Mouse (Mus musculus) intestine, embryonic 14.5 days (tissue): Measurements from ENCODE around the gene Krt73. TPM values are rescaled to one million over a fixed set of nuclear protein-coding genes. Genes with fewer than 3 reads are reported as not detected.

Experiments used
- polyA plus RNA-seq: library from polyadenylated mRNA; unstranded; fragments of >200 nt; fragmentation: Nextera tagmentation; extraction: Ambion mirVana; gene quantifications from 2 replicates; pipeline ENCODE4 v1.2.1, GENCODE M21; 2014

Gene Krt73
- polyA plus RNA-seq, 1 experiment from 2014 or later = not detected

Other genes starting within 250 kb of the Krt73 start
- 0.07 TPM in 1 of 2 replicates, not detected in the other for gene Krt90, start 239.4 kb downstream of the Krt73 start, polyA plus RNA-seq
- not detected in 2 replicates for gene Krt75, start 228.4 kb downstream of the Krt73 start, polyA plus RNA-seq
- not detected in 2 replicates for gene Gm5414, start 174.2 kb downstream of the Krt73 start, polyA plus RNA-seq
- not detected in 2 replicates for gene Gm5478, start 155.0 kb downstream of the Krt73 start, polyA plus RNA-seq
- not detected in 2 replicates for gene Krt6b, start 122.1 kb downstream of the Krt73 start, polyA plus RNA-seq
- gene Krt6a, start 108.0 kb downstream of the Krt73 start, polyA plus RNA-seq = not detected in 2 replicates
- gene Krt5, start 89.4 kb downstream of the Krt73 start, polyA plus RNA-seq = 0.47 TPM in 1 of 2 replicates, not detected in the other
- gene Krt71, start 59.2 kb downstream of the Krt73 start, polyA plus RNA-seq = not detected in 2 replicates
- not detected in 2 replicates for gene Krt72, start 15.9 kb downstream of the Krt73 start, polyA plus RNA-seq
- gene Krt2, start 15.8 kb upstream of the Krt73 start, polyA plus RNA-seq = not detected in 2 replicates
- 0.91 and 1.1 TPM in 2 replicates for gene Krt1, start 48.4 kb upstream of the Krt73 start, polyA plus RNA-seq
- gene Krt77, start 67.4 kb upstream of the Krt73 start, polyA plus RNA-seq = not detected in 2 replicates
- not detected in 2 replicates for gene Krt76, start 90.6 kb upstream of the Krt73 start, polyA plus RNA-seq
- 0.14 and 0.19 TPM in 2 replicates for gene Krt4, start 122.4 kb upstream of the Krt73 start, polyA plus RNA-seq
- 0.22 TPM in 1 of 2 replicates, not detected in the other for gene Krt79, start 138.0 kb upstream of the Krt73 start, polyA plus RNA-seq
- 0.09 TPM in 1 of 2 replicates, not detected in the other for gene Krt78, start 151.9 kb upstream of the Krt73 start, polyA plus RNA-seq
- gene Krt8, start 202.1 kb upstream of the Krt73 start, polyA plus RNA-seq = 381 and 486 TPM in 2 replicates
- 184 and 210 TPM in 2 replicates for gene Krt18, start 225.8 kb upstream of the Krt73 start, polyA plus RNA-seq